Mouse (Mus musculus) neural tube, embryonic 12.5 days (tissue): ENCODE results near the gene Vps52. TPM values are rescaled to one million over a fixed set of nuclear protein-coding genes. Genes with fewer than 3 reads are reported as not detected.
"Not testable (repeated sequence)": the region's sequence is repeated elsewhere in the genome, so short reads cannot be mapped to it uniquely, and the experiment has no call there.

Source experiments
- ATAC-seq: fragments of 200-750 bp; cut with Nextera tagmentation; 2 replicates; pipeline ENCODE4 v1.8.0; 2017; ENCODE audit warnings: low read depth, mild to moderate bottlenecking, moderate TSS enrichment, moderate library complexity; ENCODE audit not compliant: low FRiP score
- H3K27ac ChIP-seq: fragments of 300-500 bp; sonication (generic); 2 replicates; pipeline ENCODE4 v1.5.1; 2016
- H3K27me3 ChIP-seq: fragments of 300-500 bp; sonication (generic); replicated peaks from 2 replicates; pipeline ENCODE4 v1.6.1; 2016; ENCODE audit warnings: mild to moderate bottlenecking
- H3K36me3 ChIP-seq: fragments of 300-500 bp; sonication (generic); 2 replicates; pipeline ENCODE4 v1.6.1; 2016; ENCODE audit warnings: mild to moderate bottlenecking
- H3K4me1 ChIP-seq: fragments of 300-500 bp; sonication (generic); 2 replicates; pipeline ENCODE4 v1.6.1; 2016
- H3K4me2 ChIP-seq: fragments of 300-500 bp; sonication (generic); replicated peaks from 2 replicates; pipeline ENCODE4 v1.6.1; 2016; ENCODE audit warnings: mild to moderate bottlenecking
- H3K4me3 ChIP-seq: fragments of 300-500 bp; sonication (generic); 2 replicates; pipeline ENCODE4 v1.5.1; 2016
- H3K9ac ChIP-seq: fragments of 300-500 bp; sonication (generic); 2 replicates; pipeline ENCODE4 v1.6.1; 2016; ENCODE audit warnings: mild to moderate bottlenecking
- H3K9me3 ChIP-seq: fragments of 300-500 bp; sonication (generic); 2 replicates; pipeline ENCODE4 v1.6.1; 2016; ENCODE audit warnings: mild to moderate bottlenecking
- WGBS: fragments of 180-500 bp; shearing (Covaris S2); methylation state at CpG from one replicate; pipeline ENCODE4 v1.1.7; 2016; 5-methylcytosine and 5-hydroxymethylcytosine counted together
- polyA plus RNA-seq: library from polyadenylated mRNA; unstranded; fragments of >200 nt; fragmentation: Nextera tagmentation; extraction: Ambion mirVana; gene quantifications from 2 replicates; pipeline ENCODE4 v1.2.1, GENCODE M21; 2016

The Vps52 gene
- polyA plus RNA-seq, 1 experiment from 2014 or later = 66.0 TPM

DNA sequence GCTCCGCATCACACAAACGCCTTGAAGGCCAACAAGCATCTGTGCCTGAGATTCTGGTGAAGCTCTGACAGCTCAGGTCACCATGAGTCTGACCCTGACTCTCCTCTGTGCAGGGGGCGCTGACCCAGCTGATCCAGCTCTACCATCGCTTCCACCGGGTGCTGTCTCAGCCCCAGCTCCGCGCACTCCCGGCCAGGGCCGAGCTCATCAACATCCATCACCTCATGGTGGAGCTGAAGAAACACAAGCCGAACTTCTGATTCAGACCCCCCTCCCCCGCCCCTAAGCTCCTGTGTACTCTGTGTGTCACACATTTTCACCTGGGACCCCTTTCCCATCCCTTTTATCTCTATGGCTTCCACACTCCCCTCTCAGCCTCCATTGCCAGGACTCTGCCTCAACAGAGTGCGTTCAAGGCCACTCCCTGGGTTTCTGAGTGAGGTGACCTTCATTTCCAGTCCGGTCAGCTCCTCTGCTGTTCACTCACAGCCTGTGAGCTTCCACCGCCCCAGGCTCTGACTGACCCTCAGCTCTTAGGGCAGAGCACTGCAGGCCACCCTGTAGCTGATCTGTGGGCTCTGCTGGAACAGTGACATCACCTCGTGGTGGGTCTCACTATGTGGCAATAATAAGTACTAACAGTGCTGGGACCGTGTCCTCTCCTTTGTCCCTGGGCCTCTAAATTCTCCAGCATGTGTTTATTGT lies 10.4 kb downstream of the Vps52 start:
- Histone ChIP-seq H3K27me3 (no peaks in the 10 kb centered on the region), H3K4me2 (no peak overlapping the region), H3K9ac (no peak overlapping the region), H3K4me3 (no peak overlapping the region), H3K27ac (no peak overlapping the region), H3K9me3 (no peaks in the 10 kb centered on the region), H3K36me3 (peaks cover 50% of the 10 kb centered on the region), H3K4me1 (no peaks in the 10 kb centered on the region)
- WGBS = 88% methylated on average over 16 of the region's 16 CpGs
- ATAC-seq = no peak

DNA sequence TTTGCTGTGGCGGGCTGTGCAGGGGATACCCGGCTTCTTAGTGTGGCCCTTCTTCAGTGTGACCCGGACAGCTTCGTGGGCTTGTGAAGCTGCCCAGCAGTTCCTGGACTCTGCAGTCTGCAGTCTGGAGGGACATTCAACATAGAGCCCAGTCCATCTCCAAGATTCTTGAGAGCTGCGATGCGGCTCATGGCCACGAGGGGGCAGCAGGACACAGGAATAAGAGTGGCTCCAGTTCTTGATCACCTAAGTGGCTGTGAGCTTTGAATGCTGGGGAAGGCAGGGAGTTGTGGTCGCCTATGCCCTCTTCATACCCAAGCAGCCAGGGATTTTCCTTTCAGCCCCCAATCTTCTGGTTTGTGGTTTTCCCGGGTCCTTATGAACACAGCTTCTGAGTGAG lies 12.9 kb downstream of the Vps52 start:
- H3K4me2 ChIP-seq = no peak overlapping the region
- H3K4me1 ChIP-seq = no peaks in the 10 kb centered on the region
- no peak overlapping the region for H3K4me3 ChIP-seq
- WGBS = 3% methylated on average over 9 of the region's 9 CpGs
- no peaks in the 10 kb centered on the region for H3K9me3 ChIP-seq
- ATAC-seq = peak; percentile 68
- no peak overlapping the region for H3K27ac ChIP-seq
- H3K27me3 ChIP-seq = peaks cover 5% of the 10 kb centered on the region; the same call in 1 of the 2 replicates
- H3K36me3 ChIP-seq = peaks cover 27% of the 10 kb centered on the region
- H3K9ac ChIP-seq = no peak overlapping the region

DNA sequence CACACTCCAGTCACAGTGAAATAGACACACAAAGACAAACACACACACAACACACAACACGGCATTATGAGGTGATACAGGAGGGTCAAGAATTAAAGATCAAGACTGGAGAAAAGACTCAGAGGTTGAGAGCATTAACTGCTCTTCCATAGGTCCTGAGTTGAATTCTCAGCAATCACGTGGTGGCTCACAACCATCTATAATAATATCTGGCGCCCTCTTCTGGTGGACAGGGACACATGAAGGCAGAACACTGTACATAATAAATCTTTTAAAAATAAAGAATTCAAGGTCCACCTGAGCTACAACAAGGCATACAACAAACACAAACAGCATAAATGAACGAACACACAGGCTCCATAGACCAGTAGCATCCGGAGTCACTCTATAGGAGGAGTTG lies 13.3 kb downstream of the Vps52 start:
- Histone ChIP-seq H3K27ac (no peak overlapping the region), H3K4me3 (no peak overlapping the region), H3K9me3 (no peaks in the 10 kb centered on the region), H3K36me3 (peaks cover 24% of the 10 kb centered on the region), H3K4me1 (no peaks in the 10 kb centered on the region), H3K27me3 (peaks cover 5% of the 10 kb centered on the region; the same call in 1 of the 2 replicates), H3K4me2 (no peak overlapping the region), H3K9ac (no peak overlapping the region)
- WGBS = 29% methylated on average over 5 of the region's 5 CpGs
- ATAC-seq = peak; percentile 44; the same call in 1 of the 2 replicates

DNA sequence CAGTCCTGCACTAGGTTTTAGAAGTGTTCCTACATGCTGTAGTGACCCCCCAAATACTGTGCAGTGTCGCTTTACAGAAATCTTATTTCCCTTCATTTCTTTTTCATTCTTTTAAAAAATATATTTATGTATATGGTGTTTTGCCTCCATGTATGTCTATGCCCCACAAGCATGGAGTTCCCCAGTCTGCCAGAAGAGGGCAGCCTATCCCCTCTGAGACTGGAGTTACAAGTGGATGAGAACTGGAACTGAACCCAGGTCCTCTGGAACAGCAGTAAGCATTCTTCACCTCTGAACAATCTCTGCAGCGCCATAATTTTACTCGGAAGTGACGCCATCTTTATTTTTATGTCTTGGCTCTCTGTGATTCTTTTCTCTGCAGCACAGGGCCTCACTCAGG lies 13.8 kb downstream of the Vps52 start:
- peaks cover 22% of the 10 kb centered on the region for H3K36me3 ChIP-seq
- WGBS = 79% methylated on average over 4 of the region's 4 CpGs
- no peak for ATAC-seq
- H3K9ac ChIP-seq = no peak overlapping the region
- H3K27me3 ChIP-seq = peaks cover 5% of the 10 kb centered on the region; the same call in 1 of the 2 replicates
- H3K27ac ChIP-seq = no peak overlapping the region
- H3K4me3 ChIP-seq = no peak overlapping the region
- no peaks in the 10 kb centered on the region for H3K4me1 ChIP-seq
- no peak overlapping the region for H3K4me2 ChIP-seq
- no peaks in the 10 kb centered on the region for H3K9me3 ChIP-seq

DNA sequence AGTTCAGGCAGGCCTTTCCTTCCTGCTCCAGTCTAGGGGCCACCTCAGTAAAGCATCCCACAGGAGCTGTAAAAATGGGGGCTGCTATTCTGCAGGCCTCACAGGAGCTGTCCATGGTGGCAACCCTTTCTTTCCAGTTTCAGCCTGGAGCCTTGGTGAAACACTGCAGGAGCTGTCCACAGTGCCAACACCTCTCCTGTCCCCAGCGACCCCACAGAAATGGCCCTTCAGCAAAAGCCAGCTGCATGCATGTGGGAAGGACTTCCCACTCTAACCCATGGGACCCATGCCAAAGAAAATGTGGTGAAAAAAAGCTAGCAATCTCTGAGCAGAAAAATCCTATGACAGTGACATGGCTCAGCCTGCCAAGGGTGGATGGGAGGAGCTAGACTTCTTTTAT lies 17.1 kb downstream of the Vps52 start:
- H3K4me1 ChIP-seq = no peaks in the 10 kb centered on the region; the same call in 1 of the 2 replicates
- H3K4me3 ChIP-seq = no peak overlapping the region
- H3K9me3 ChIP-seq = no peaks in the 10 kb centered on the region
- H3K9ac ChIP-seq = no peak overlapping the region
- no peak for ATAC-seq
- no peak overlapping the region for H3K4me2 ChIP-seq
- no peak overlapping the region for H3K27ac ChIP-seq
- 8% methylated on average over 1 of the region's 1 CpGs for WGBS
- H3K27me3 ChIP-seq = peaks cover 15% of the 10 kb centered on the region
- no peaks in the 10 kb centered on the region for H3K36me3 ChIP-seq

DNA sequence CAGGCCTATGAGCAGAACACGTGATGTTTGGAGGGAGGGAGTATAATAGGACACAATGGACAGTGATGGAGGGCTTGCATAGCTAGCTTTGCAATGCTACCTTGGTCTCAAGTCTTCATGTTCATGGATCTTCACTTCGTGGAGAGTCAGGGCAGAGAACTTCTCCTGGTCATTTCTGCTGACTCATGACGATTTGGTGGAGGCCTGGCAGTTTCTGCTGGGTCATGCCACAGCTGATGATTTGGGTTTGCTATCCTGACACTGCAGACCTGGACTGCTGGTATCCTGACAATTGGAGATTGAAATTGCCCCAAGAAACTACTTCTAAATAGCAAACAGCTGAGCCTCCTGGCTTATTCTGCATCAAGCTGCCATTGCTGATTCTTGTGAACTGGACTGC lies 18.0 kb downstream of the Vps52 start:
- H3K9ac ChIP-seq = no peak overlapping the region
- H3K4me3 ChIP-seq = no peak overlapping the region
- peaks cover 23% of the 10 kb centered on the region for H3K27me3 ChIP-seq
- peaks cover 4% of the 10 kb centered on the region for H3K4me1 ChIP-seq
- no peak for ATAC-seq
- no peaks in the 10 kb centered on the region for H3K36me3 ChIP-seq
- no peak overlapping the region for H3K4me2 ChIP-seq
- H3K27ac ChIP-seq = no peak overlapping the region
- WGBS = 64% methylated on average over 3 of the region's 3 CpGs
- H3K9me3 ChIP-seq = no peaks in the 10 kb centered on the region

DNA sequence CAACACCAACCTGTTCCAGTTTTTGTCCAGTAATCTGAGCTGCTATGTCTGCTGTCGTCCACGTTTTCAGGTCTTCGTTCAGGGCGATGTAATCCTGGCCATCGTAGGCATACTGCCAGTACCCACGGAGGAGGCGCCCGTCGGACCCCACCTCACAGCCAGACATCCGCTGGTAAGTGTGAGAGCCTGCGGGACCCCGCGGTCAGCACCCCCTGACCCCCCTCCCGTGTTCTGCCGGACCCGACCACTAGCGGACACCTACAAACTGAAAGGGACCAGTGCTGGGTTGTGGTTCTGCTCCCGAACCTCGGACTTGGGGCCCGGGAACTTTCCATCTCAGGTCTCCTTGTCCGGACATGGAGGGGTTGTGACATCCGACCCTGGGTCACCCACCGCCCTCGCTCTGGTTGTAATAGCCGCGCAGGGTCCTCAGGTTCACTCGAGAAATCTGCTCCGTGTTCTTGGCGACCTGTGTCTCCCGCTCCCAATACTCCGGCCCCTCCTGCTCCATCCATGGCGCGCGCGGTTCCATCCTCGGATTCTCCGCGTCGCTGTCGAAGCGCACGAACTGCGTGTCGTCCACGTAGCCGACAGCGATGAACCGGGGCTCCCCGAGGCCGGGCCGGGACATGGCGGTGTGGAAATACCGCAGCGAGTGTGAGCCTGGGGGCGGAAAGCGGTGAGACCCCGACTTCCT lies 22.4 kb downstream of the Vps52 start:
- H3K4me1 ChIP-seq = peaks cover 7% of the 10 kb centered on the region
- H3K36me3 ChIP-seq = no peaks in the 10 kb centered on the region
- 2% methylated on average over 57 of the region's 57 CpGs for WGBS
- peaks cover 37% of the 10 kb centered on the region for H3K27me3 ChIP-seq
- H3K4me2 ChIP-seq = peak overlapping the region; percentile 60
- peak overlapping the region; percentile 31; the same call in 1 of the 2 replicates for H3K4me3 ChIP-seq
- ATAC-seq = no peak
- 0 out of 2 replicates have a peak overlapping the region, but pooled peaks have one; percentile 33 for H3K9ac ChIP-seq
- no peaks in the 10 kb centered on the region for H3K9me3 ChIP-seq
- H3K27ac ChIP-seq = no peak overlapping the region

DNA sequence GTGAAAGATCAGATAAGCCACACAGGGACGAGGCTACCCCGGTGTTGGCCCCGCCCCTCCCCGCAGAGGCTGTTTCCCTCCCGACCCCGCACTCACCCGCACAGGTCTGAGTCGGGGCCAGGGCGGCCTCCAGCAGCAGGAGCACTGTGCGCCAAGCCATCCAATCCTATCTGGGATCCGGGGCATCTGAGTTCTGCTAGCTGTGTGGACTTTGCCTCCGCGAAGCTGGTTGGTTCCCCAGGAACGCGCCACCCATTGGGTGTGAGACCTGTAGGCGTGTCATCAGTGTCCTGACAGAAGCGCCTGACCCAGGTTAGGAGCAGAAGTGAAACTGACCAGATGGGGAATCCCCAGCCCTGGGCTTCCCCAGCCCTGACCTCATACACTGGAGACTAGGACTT lies 23.0 kb downstream of the Vps52 start:
- under 1% methylated on average over 17 of the region's 17 CpGs for WGBS
- peaks cover 37% of the 10 kb centered on the region for H3K27me3 ChIP-seq
- no peak for ATAC-seq
- H3K27ac ChIP-seq = no peak overlapping the region
- no peaks in the 10 kb centered on the region for H3K36me3 ChIP-seq
- 0 out of 2 replicates have a peak overlapping the region, but pooled peaks have one; percentile 33 for H3K9ac ChIP-seq
- H3K4me3 ChIP-seq = peak overlapping the region; percentile 31; the same call in 1 of the 2 replicates
- H3K4me2 ChIP-seq = peak overlapping the region; percentile 60
- H3K4me1 ChIP-seq = peaks cover 7% of the 10 kb centered on the region
- H3K9me3 ChIP-seq = no peaks in the 10 kb centered on the region

DNA sequence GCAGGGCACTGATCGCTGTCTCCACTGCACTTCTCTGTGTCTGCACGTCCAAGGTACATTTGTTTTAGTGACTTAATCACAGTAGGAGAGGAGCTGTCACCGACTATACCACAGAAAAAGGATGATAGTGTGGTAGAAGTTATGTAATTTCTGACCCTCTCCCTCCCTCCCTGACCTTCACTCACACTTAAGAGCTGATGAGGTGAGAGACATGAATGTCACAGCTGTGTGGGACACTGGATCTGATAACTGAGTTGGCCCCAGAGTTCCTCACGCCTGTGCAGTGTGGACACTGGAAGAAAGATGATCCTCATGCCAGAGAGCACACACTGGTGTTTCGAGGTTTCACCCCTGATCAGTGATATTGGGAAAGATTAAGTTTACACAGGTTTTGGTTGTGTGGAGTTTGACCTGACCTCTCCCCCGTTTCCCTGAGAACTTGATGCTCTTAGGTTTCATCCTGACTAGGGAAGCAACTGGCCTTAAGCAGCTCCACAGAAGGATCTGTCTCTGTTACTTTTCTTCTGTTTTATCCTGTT lies 24.0 kb downstream of the Vps52 start:
- ATAC-seq = no peak
- Histone ChIP-seq H3K4me2 (no peak overlapping the region), H3K9ac (no peak overlapping the region), H3K36me3 (no peaks in the 10 kb centered on the region), H3K9me3 (no peaks in the 10 kb centered on the region), H3K27me3 (peaks cover 37% of the 10 kb centered on the region), H3K27ac (no peak overlapping the region), H3K4me1 (peaks cover 7% of the 10 kb centered on the region), H3K4me3 (no peak overlapping the region)
- 73% methylated on average over 6 of the region's 6 CpGs for WGBS

DNA sequence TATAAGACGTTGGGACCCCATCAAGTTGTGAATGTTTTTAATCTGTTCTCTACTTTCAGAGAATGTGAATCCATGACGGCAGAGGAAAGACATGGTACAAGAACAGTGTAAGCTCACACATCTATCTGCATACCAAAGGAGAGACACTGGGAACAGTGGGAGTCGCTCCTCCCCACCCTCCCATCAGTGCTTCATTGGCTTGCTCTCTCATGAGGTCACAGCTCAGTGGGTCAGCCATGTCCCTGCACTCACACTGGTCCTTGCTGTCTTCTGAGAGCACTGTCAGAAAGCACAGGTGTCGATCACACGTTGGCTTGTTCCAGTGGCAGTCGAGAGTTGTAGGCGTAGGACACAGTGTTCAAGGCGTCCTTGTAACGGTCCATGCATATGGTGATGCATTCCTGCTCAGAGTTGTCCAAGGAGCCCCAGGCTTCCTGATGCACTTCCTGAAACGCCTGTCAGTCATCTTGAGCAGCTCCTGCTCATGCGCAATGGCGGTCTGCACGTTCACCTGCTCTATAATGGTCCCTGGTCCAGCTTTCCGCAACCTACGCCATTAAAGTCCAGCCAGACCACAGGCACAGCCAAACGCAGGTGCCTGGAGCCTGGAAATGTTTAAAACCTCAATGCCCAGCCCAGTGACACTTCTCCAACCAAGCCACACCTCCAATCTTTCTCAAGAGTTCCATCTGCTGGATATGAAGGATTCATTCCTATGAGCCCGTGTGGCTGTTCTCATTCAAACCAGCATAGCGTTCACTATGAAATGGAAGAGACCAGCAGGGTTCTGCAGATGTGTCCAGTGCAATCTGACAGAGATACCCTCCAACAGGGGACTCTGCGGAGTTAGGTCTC lies 24.8 kb downstream of the Vps52 start:
- peak overlapping the region; percentile 63 for H3K4me2 ChIP-seq
- 78% methylated on average over 19 of the region's 19 CpGs for WGBS
- H3K36me3 ChIP-seq = no peaks in the 10 kb centered on the region
- no peak overlapping the region for H3K27ac ChIP-seq
- peaks cover 7% of the 10 kb centered on the region for H3K4me1 ChIP-seq
- ATAC-seq = peak; percentile 2; the same call in 1 of the 2 replicates
- no peak overlapping the region for H3K9ac ChIP-seq
- H3K27me3 ChIP-seq = peaks cover 37% of the 10 kb centered on the region
- H3K9me3 ChIP-seq = no peaks in the 10 kb centered on the region
- H3K4me3 ChIP-seq = no peak overlapping the region

DNA sequence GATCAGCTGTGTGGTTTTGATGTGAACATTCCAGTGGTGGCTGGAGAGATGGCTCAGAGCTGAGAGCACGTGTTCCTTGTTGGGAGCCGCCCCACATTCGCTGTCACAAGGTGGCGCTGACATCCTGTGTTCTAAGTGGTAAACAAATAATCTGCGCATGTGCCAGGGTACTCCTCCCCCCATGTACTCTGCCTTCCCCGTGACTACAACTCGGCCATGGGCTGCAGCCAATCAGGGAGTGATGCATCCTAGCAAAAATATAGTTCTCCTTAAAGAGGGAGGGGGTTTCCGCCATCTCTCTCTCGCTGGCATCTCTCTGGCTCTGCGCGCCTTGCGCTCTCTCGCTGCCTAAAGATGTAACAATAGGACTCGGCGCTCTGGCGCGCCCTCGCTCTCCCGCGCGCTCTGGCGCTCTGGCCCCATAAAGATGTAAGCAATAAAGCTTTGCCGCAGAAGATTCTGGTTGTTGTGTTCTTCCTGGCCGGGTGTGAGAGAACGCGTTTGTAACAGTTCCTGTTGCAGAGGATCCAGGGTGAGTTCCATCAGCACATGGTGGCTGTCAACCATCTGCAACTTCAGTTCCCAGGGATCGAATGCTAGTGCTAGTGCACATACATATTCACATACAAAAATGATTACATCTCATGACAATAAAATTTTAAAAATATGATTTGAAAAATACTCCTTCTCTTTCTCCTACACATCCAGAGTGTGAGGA lies 25.7 kb downstream of the Vps52 start:
- not testable (repeated sequence) for H3K9me3 ChIP-seq, H3K36me3 ChIP-seq, H3K4me1 ChIP-seq
- 1% methylated on average over 27 of the region's 27 CpGs for WGBS
- H3K4me2 ChIP-seq = peak overlapping the region; percentile 63
- peak overlapping the region; percentile 42 for H3K4me3 ChIP-seq
- ATAC-seq = peak; percentile 94
- H3K27me3 ChIP-seq = peaks cover 35% of the 10 kb centered on the region
- H3K9ac ChIP-seq = peak overlapping the region; percentile 55; the same call in 1 of the 2 replicates
- peak overlapping the region; percentile 76; the same call in 1 of the 2 replicates for H3K27ac ChIP-seq
